In genomic region chr6:149173831-149174625, GRCm38 (mm10) we compare ENCODE assay signal across 12 mouse cellular contexts. TPM values are rescaled to one million over a fixed set of nuclear protein-coding genes. Genes with fewer than 3 reads are reported as not detected.
DNase-seq lines count a peak whose midpoint lies in the region; ATAC-seq and TF ChIP-seq lines count a peak whose summit lies in the region.
"Had no signal": no experiment of that assay in that cellular context is flagged by ENCODE, and none has a peak within 500 bp of the region (broad histone marks: within the 10 kb centered on the region; RNA-seq: fewer than 3 reads in every experiment).

No protein-coding gene starts in this region.

- H3K4me2 ChIP-seq in heart, embryonic 11.5 days, result no peak overlapping the region
- H3K4me2 ChIP-seq: embryonic facial prominence, embryonic 13.5 days had no signal

- H3K27me3 ChIP-seq in heart, adult 2 months (ENCODE audit: control insufficient read depth, insufficient read depth, low read length), result no peaks in the 10 kb centered on the region
- H3K27me3 ChIP-seq in heart, embryonic 11.5 days (ENCODE audit: control insufficient read depth, insufficient read depth, low read length), result no peaks in the 10 kb centered on the region
- no peaks in the 10 kb centered on the region for H3K27me3 ChIP-seq in small intestine, adult 2 months (ENCODE audit: control insufficient read depth, insufficient read depth, low read length)
- H3K27me3 ChIP-seq: embryonic facial prominence, embryonic 13.5 days had no signal

- WGBS in heart, adult 2 months, result 52% methylated on average over 4 of the region's 4 CpGs
- WGBS in heart, embryonic 11.5 days (ENCODE audit: insufficient replicate concordance), result 44% methylated on average over 4 of the region's 4 CpGs
- 24% methylated on average over 4 of the region's 4 CpGs for WGBS in small intestine, adult 2 months

- H3K9me3 ChIP-seq in heart, embryonic 11.5 days (replicated peaks; ENCODE audit: control insufficient read depth, low read length), result no peaks in the 10 kb centered on the region; the same call in 1 of the 2 replicates

- peaks cover 10% of the 10 kb centered on the region for H3K4me1 ChIP-seq in heart, adult 2 months (ENCODE audit: control insufficient read depth, insufficient read depth, low read length)
- H3K4me1 ChIP-seq in heart, embryonic 11.5 days (ENCODE audit: control insufficient read depth, insufficient read depth, low read length), result no peaks in the 10 kb centered on the region
- peaks cover 4% of the 10 kb centered on the region; the same call in 1 of the 2 replicates for H3K4me1 ChIP-seq in small intestine, adult 2 months (ENCODE audit: control insufficient read depth, insufficient read depth, insufficient read length, low read length)
- H3K4me1 ChIP-seq: embryonic facial prominence, embryonic 13.5 days had no signal

- no peak for TF ChIP-seq POLR2A in heart, adult 2 months (IDR thresholded peaks at IDR 0.05; ENCODE audit: insufficient read depth, low read depth, low read length)
- TF ChIP-seq POLR2A in small intestine, adult 2 months (IDR thresholded peaks at IDR 0.05; ENCODE audit: low read depth, low read length), result no peak

- no peak for TF ChIP-seq EP300 in heart, adult 2 months (IDR thresholded peaks at IDR 0.05; ENCODE audit: insufficient read depth, low read depth, low read length)

- ATAC-seq in heart, embryonic 11.5 days (replicated peaks; ENCODE audit: insufficient number of reproducible peaks, low FRiP score, low TSS enrichment), result no peak

- peak overlapping the region; percentile 62 for H3K27ac ChIP-seq in heart, adult 2 months
- 0 out of 2 replicates have a peak overlapping the region, but pooled peaks have one; percentile 0 for H3K27ac ChIP-seq in heart, embryonic 11.5 days (ENCODE audit: low read depth, low read length)
- peak overlapping the region; percentile 69 for H3K27ac ChIP-seq in small intestine, adult 2 months (ENCODE audit: insufficient read depth, low read depth, low read length)
- H3K27ac ChIP-seq: embryonic facial prominence, embryonic 13.5 days had no signal

- H3K9ac ChIP-seq in heart, adult 2 months (ENCODE audit: low read depth, low read length), result no peak overlapping the region
- H3K9ac ChIP-seq in heart, embryonic 11.5 days (ENCODE audit: low read depth, low read length), result no peak overlapping the region
- H3K9ac ChIP-seq: embryonic facial prominence, embryonic 13.5 days had no signal

- intact Hi-C loops in heart, adult 2 months (cut with DNase I), result no loop called here
- intact Hi-C loops in heart, postnatal 25 days (cut with DNase I), result no loop called here

- no peak overlapping the region for H3K4me3 ChIP-seq in heart, adult 2 months
- no peak overlapping the region for H3K4me3 ChIP-seq in heart, embryonic 11.5 days (ENCODE audit: low read depth, low read length)
- no peak overlapping the region for H3K4me3 ChIP-seq in small intestine, adult 2 months (ENCODE audit: low read depth, low read length)
- H3K4me3 ChIP-seq: embryonic facial prominence, embryonic 13.5 days had no signal

- peaks cover 13% of the 10 kb centered on the region for H3K36me3 ChIP-seq in heart, adult 2 months (ENCODE audit: control insufficient read depth, insufficient read depth, low read length)
- H3K36me3 ChIP-seq in heart, embryonic 11.5 days (ENCODE audit: control insufficient read depth, insufficient read depth, low read length), result peaks cover 16% of the 10 kb centered on the region
- peaks cover 20% of the 10 kb centered on the region for H3K36me3 ChIP-seq in small intestine, adult 2 months (ENCODE audit: control insufficient read depth, insufficient read depth, low read length)

- no peak for TF ChIP-seq CTCF in heart, adult 2 months (IDR thresholded peaks at IDR 0.05)
- TF ChIP-seq CTCF in small intestine, adult 2 months (IDR thresholded peaks at IDR 0.05; ENCODE audit: extremely low read depth, insufficient read length, insufficient replicate concordance, low read depth, low read length), result no peak

- peak; percentile 24 to 30 for DNase-seq in heart, adult 2 months
- DNase-seq in heart, postnatal 25 days (ENCODE audit: low spot score), result no peak
- peak; percentile 71 for DNase-seq in ovary, adult 18-20 months (ENCODE audit: low spot score)
- no peak for DNase-seq in ovary, postnatal 10 days (ENCODE audit: low spot score)
- no peak for DNase-seq in frontal cortex, postnatal 10 days (ENCODE audit: low spot score in 2 of 2)
- DNase-seq: kidney, adult 9 months; left cerebral cortex, postnatal 4 days had no signal

- no peaks in the 10 kb centered on the region for H3K79me2 ChIP-seq in heart, adult 2 months (replicated peaks; ENCODE audit: control insufficient read depth, insufficient read depth, low read length)

RNA-seq across cellular contexts. Expression of gene Amn1, which starts 14.5 kb away (rescaled TPM):
- total RNA-seq in heart, adult 2 months (2021), result 10 to 100 TPM; 16.0 to 24.9 TPM
- polyA plus RNA-seq in heart, adult 2 months (2012; rRNA removed), result 7.4 and 12.0 TPM in 2 replicates
- total RNA-seq in heart, postnatal 25 days (2021), result 10 to 100 TPM; 17.5 to 20.0 TPM
- 24.8 and 28.0 TPM in 2 replicates for polyA plus RNA-seq in heart, embryonic 11.5 days (2014; fragmentation: Nextera tagmentation; extraction: Ambion mirVana)
- polyA plus RNA-seq in small intestine, adult 2 months (2012; rRNA removed), result 2.8 and 4.0 TPM in 2 replicates

RNA-seq across cellular contexts. Expression of gene Etfbkmt, which starts 34.4 kb away (rescaled TPM):
- 10 to 100 TPM; 24.2 to 38.8 TPM for total RNA-seq in heart, adult 2 months (2021)
- polyA plus RNA-seq in heart, adult 2 months (2012; rRNA removed), result 12.8 and 43.9 TPM in 2 replicates
- total RNA-seq in heart, postnatal 25 days (2021), result 10 to 100 TPM; 27.4 to 28.0 TPM
- polyA plus RNA-seq in heart, embryonic 11.5 days (2014; fragmentation: Nextera tagmentation; extraction: Ambion mirVana), result 13.8 and 17.9 TPM in 2 replicates
- 0.80 and 3.4 TPM in 2 replicates for polyA plus RNA-seq in small intestine, adult 2 months (2012; rRNA removed)

RNA-seq across cellular contexts. Expression of gene Gm10203, which starts 44.1 kb away (rescaled TPM):
- not detected for total RNA-seq in heart, adult 2 months (2021)
- not detected in 2 replicates for polyA plus RNA-seq in heart, adult 2 months (2012; rRNA removed)
- not detected for total RNA-seq in heart, postnatal 25 days (2021)
- polyA plus RNA-seq in heart, embryonic 11.5 days (2014; fragmentation: Nextera tagmentation; extraction: Ambion mirVana), result not detected in 2 replicates
- not detected in 2 replicates for polyA plus RNA-seq in small intestine, adult 2 months (2012; rRNA removed)
- total RNA-seq: gastrocnemius, adult 18-20 months; left cerebral cortex, postnatal 4 days had no signal
- polyA plus RNA-seq: embryonic facial prominence, embryonic 13.5 days; neural tube, embryonic 14.5 days had no signal

Comparison
In these comparisons a context has a peak if more than half of its experiments do, and no peak if none do; other contexts are left out.
1. DNase-seq: peak in heart, adult 2 months (2 of 2) and ovary, adult 18-20 months (single experiment); none in heart, postnatal 25 days (single experiment), ovary, postnatal 10 days (single experiment) and frontal cortex, postnatal 10 days (0 of 2).
2. H3K27ac ChIP-seq: peak in every context shown above with its lines; median percentile 69 in small intestine, adult 2 months; 62 in heart, adult 2 months; 0 in heart, embryonic 11.5 days.